Mouse (Mus musculus) intestine, embryonic 16.5 days (tissue): ENCODE data around the gene Olfr1252. TPM values are rescaled to one million over a fixed set of nuclear protein-coding genes. Genes with fewer than 3 reads are reported as not detected.

Source experiments
- ATAC-seq: fragments of 200-750 bp; cut with Nextera tagmentation; 2 replicates; pipeline ENCODE4 v1.8.0; 2017; ENCODE audit warnings: moderate TSS enrichment, moderate library complexity
- H3K27ac ChIP-seq: fragments of 300-500 bp; sonication (generic); 2 replicates; pipeline ENCODE4 v1.5.1; 2014; ENCODE audit warnings: mild to moderate bottlenecking, low read length
- H3K27me3 ChIP-seq: fragments of 300-500 bp; sonication (generic); replicated peaks from 2 replicates; pipeline ENCODE4 v1.6.1; 2014; ENCODE audit warnings: low read length, control low read depth, mixed read lengths; ENCODE audit not compliant: control insufficient read depth, insufficient read depth
- H3K36me3 ChIP-seq: fragments of 300-500 bp; sonication (generic); 2 replicates; pipeline ENCODE4 v1.6.1; 2014; ENCODE audit warnings: low read length, control low read depth; ENCODE audit not compliant: control insufficient read depth, insufficient read depth
- H3K4me1 ChIP-seq: fragments of 300-500 bp; sonication (generic); 2 replicates; pipeline ENCODE4 v1.6.1; 2014; ENCODE audit warnings: low read length, control low read depth, mixed read lengths; ENCODE audit not compliant: control insufficient read depth, insufficient read depth
- H3K4me2 ChIP-seq: fragments of 300-500 bp; sonication (generic); 2 replicates; pipeline ENCODE4 v1.6.1; 2014; ENCODE audit warnings: low read depth, low read length, control low read depth
- H3K4me3 ChIP-seq: fragments of 300-500 bp; sonication (generic); 2 replicates; pipeline ENCODE4 v1.5.1; 2014; ENCODE audit warnings: mild to moderate bottlenecking, low read length
- H3K9ac ChIP-seq: fragments of 300-500 bp; sonication (generic); 2 replicates; pipeline ENCODE4 v1.6.1; 2014; ENCODE audit warnings: low read depth, low read length
- H3K9me3 ChIP-seq: fragments of 300-500 bp; sonication (generic); 2 replicates; pipeline ENCODE4 v1.6.1; 2016; ENCODE audit warnings: low read length, control low read depth; ENCODE audit not compliant: control insufficient read depth
- WGBS: fragments of 180-500 bp; shearing (Covaris S2); extraction: QIAGEN DNeasy Blood & Tissue Kit; methylation state at CpG from one replicate; pipeline ENCODE4 v1.1.7; 2014; 5-methylcytosine and 5-hydroxymethylcytosine counted together
- polyA plus RNA-seq: library from polyadenylated mRNA; unstranded; fragments of >200 nt; fragmentation: Nextera tagmentation; extraction: Ambion mirVana; gene quantifications from 2 replicates; pipeline ENCODE4 v1.2.1, GENCODE M21; 2015

Olfr1252 gene
- not detected in 2 replicates for polyA plus RNA-seq

GRCm38 (mm10) chr2:89724912-89725311, at the start of gene Olfr1252:
Olfr1252 (minus strand) TSS chr2:89725012.
- 40% methylated on average over 1 of the region's 1 CpGs for WGBS
- Histone ChIP-seq H3K36me3 (no peaks in the 10 kb centered on the region), H3K4me3 (no peak within 1 kb of the TSS), H3K4me2 (no peak within 1 kb of the TSS), H3K9ac (no peak within 1 kb of the TSS), H3K27ac (no peak within 1 kb of the TSS), H3K9me3 (no peaks in the 10 kb centered on the region), H3K4me1 (no peaks in the 10 kb centered on the region), H3K27me3 (no peaks in the 10 kb centered on the region)
- no peak for ATAC-seq

- Histone ChIP-seq H3K4me3 (no peak within 1 kb of the TSS), H3K27ac (no peak within 1 kb of the TSS), H3K27me3 (no peaks in the 10 kb centered on the region), H3K4me2 (no peak within 1 kb of the TSS), H3K4me1 (no peaks in the 10 kb centered on the region), H3K9me3 (no peaks in the 10 kb centered on the region), H3K36me3 (no peaks in the 10 kb centered on the region), H3K9ac (no peak within 1 kb of the TSS)
- ATAC-seq: no peak
- 84% methylated on average over 1 of the region's 1 CpGs for WGBS
These were observed 32.2 kb upstream of the Olfr1252 start, which contains the start of gene Olfr1253 for GRCm38 (mm10) chr2:89756990-89757389. Olfr1253 (minus strand) TSS chr2:89757090.

GRCm38 (mm10) chr2:89691980-89692379, 32.8 kb downstream of the Olfr1252 start:
- Histone ChIP-seq H3K9me3 (no peaks in the 10 kb centered on the region), H3K4me1 (no peaks in the 10 kb centered on the region), H3K27ac (no peak overlapping the region), H3K4me3 (no peak overlapping the region), H3K9ac (no peak overlapping the region), H3K4me2 (no peak overlapping the region), H3K36me3 (no peaks in the 10 kb centered on the region), H3K27me3 (no peaks in the 10 kb centered on the region)
- ATAC-seq: no peak
- WGBS: 82% methylated on average over 6 of the region's 6 CpGs

- Histone ChIP-seq H3K9me3 (no peaks in the 10 kb centered on the region), H3K27ac (no peak within 1 kb of the TSS), H3K4me3 (no peak within 1 kb of the TSS), H3K9ac (no peak within 1 kb of the TSS), H3K36me3 (no peaks in the 10 kb centered on the region), H3K4me2 (no peak within 1 kb of the TSS), H3K4me1 (no peaks in the 10 kb centered on the region), H3K27me3 (no peaks in the 10 kb centered on the region)
- ATAC-seq: no peak
These were observed 53.0 kb downstream of the Olfr1252 start, which contains the start of gene Olfr1251 for GRCm38 (mm10) chr2:89671836-89672235. Olfr1251 (minus strand) TSS chr2:89671936.

Other genes with a start within 250 kb of the Olfr1252 start
- gene Olfr1241, start 237.9 kb downstream of the Olfr1252 start, polyA plus RNA-seq: not detected in 2 replicates
- gene Olfr1242, start 226.7 kb downstream of the Olfr1252 start, polyA plus RNA-seq: not detected in 2 replicates
- not detected in 2 replicates for gene Olfr1243, start 193.5 kb downstream of the Olfr1252 start, polyA plus RNA-seq
- not detected in 2 replicates for gene Olfr1245, start 146.6 kb downstream of the Olfr1252 start, polyA plus RNA-seq
- not detected in 2 replicates for gene Olfr1246, start 131.9 kb downstream of the Olfr1252 start, polyA plus RNA-seq
- gene Olfr1247, start 110.9 kb downstream of the Olfr1252 start, polyA plus RNA-seq: not detected in 2 replicates
- gene Olfr1248, start 106.8 kb downstream of the Olfr1252 start, polyA plus RNA-seq: not detected in 2 replicates
- not detected in 2 replicates for gene Olfr1249, start 90.0 kb downstream of the Olfr1252 start, polyA plus RNA-seq
- not detected in 2 replicates for gene Olfr1250, start 63.5 kb downstream of the Olfr1252 start, polyA plus RNA-seq
- not detected in 2 replicates for gene Olfr1251, start 53.1 kb downstream of the Olfr1252 start, polyA plus RNA-seq
- gene Olfr1253, start 32.1 kb upstream of the Olfr1252 start, polyA plus RNA-seq: not detected in 2 replicates
- not detected in 2 replicates for gene Olfr1254, start 68.6 kb upstream of the Olfr1252 start, polyA plus RNA-seq
- not detected in 2 replicates for gene Olfr1255, start 87.0 kb upstream of the Olfr1252 start, polyA plus RNA-seq
- not detected in 2 replicates for gene Olfr1256, start 116.5 kb upstream of the Olfr1252 start, polyA plus RNA-seq
- not detected in 2 replicates for gene Olfr48, start 123.2 kb upstream of the Olfr1252 start, polyA plus RNA-seq
- gene Olfr1257, start 153.4 kb upstream of the Olfr1252 start, polyA plus RNA-seq: not detected in 2 replicates
- not detected in 2 replicates for gene Olfr1258, start 202.3 kb upstream of the Olfr1252 start, polyA plus RNA-seq
- gene Olfr1259, start 223.7 kb upstream of the Olfr1252 start, polyA plus RNA-seq: not detected in 2 replicates
- gene Olfr1260, start 249.3 kb upstream of the Olfr1252 start, polyA plus RNA-seq: not detected in 2 replicates